ENCODE assay signal across 17 mouse cellular contexts in genomic region chrX:157184167-157184566, GRCm38 (mm10).
DNase-seq lines count a peak whose midpoint lies in the region; ATAC-seq and TF ChIP-seq lines count a peak whose summit lies in the region.
"Had no signal": no experiment of that assay in that cellular context is flagged by ENCODE, and none has a peak within 500 bp of the region (broad histone marks: within the 10 kb centered on the region; RNA-seq: fewer than 3 reads in every experiment).

No protein-coding gene starts in this region.

- H3K27me3 ChIP-seq in hindbrain, embryonic 13.5 days = no peaks in the 10 kb centered on the region; the same call in 1 of the 2 replicates
- H3K27me3 ChIP-seq in forebrain, embryonic 16.5 days (replicated peaks; ENCODE audit: control insufficient read depth, insufficient read depth, low read length) = no peaks in the 10 kb centered on the region
- H3K27me3 ChIP-seq: forebrain, embryonic 15.5 days; liver, embryonic 13.5 days; neural tube, embryonic 12.5 days had no signal

- peak overlapping the region; percentile 76; the same call in 1 of the 2 replicates for H3K27ac ChIP-seq in embryonic fibroblast, embryonic 13.5 days (ENCODE audit: insufficient read depth, low read length)
- no peak overlapping the region for H3K27ac ChIP-seq in hindbrain, embryonic 13.5 days
- H3K27ac ChIP-seq in forebrain, embryonic 16.5 days (ENCODE audit: low read length) = no peak overlapping the region
- H3K27ac ChIP-seq: forebrain, embryonic 15.5 days; hindbrain, postnatal 0 days; liver, embryonic 13.5 days; neural tube, embryonic 12.5 days had no signal

- WGBS in hindbrain, embryonic 13.5 days = 81% methylated on average over 4 of the region's 4 CpGs
- 82% methylated on average over 4 of the region's 4 CpGs for WGBS in forebrain, embryonic 16.5 days

- peak; percentile 100 for ATAC-seq in frontal cortex, adult (ENCODE audit: low TSS enrichment)
- no peak for ATAC-seq in hindbrain, embryonic 13.5 days (ENCODE audit: low FRiP score)
- no peak for ATAC-seq in forebrain, embryonic 16.5 days
- ATAC-seq: forebrain, embryonic 15.5 days; hindbrain, postnatal 0 days had no signal

- H3K4me2 ChIP-seq in hindbrain, embryonic 13.5 days = no peak overlapping the region
- no peak overlapping the region for H3K4me2 ChIP-seq in forebrain, embryonic 16.5 days (ENCODE audit: low read length)
- H3K4me2 ChIP-seq: forebrain, embryonic 15.5 days; heart, embryonic 11.5 days; liver, embryonic 13.5 days; neural tube, embryonic 12.5 days had no signal

- no peak for DNase-seq in frontal cortex, postnatal 14 days (ENCODE audit: low spot score in 2 of 2)
- peak; percentile 37 for DNase-seq in 3134 (ENCODE audit: extremely low read depth, insufficient read length, low spot score)
- DNase-seq in cerebellum, adult 18-20 months = peak; percentile 53 to 67
- no peak for DNase-seq in thymus, postnatal 0 days (ENCODE audit: low spot score)
- DNase-seq: adrenal gland, adult 2 months; kidney, adult 2 months; liver, embryonic 13.5 days; thymus, adult 2 months had no signal

- TF ChIP-seq CTCF in embryonic fibroblast, embryonic 13.5 days (IDR thresholded peaks at IDR 0.05; ENCODE audit: borderline replicate concordance, insufficient read depth, low read length) = no peak

- H3K4me1 ChIP-seq in embryonic fibroblast, embryonic 13.5 days (ENCODE audit: control insufficient read depth, insufficient read depth, low read length) = no peaks in the 10 kb centered on the region
- H3K4me1 ChIP-seq in hindbrain, embryonic 13.5 days (replicated peaks) = no peaks in the 10 kb centered on the region
- no peaks in the 10 kb centered on the region for H3K4me1 ChIP-seq in forebrain, embryonic 16.5 days (replicated peaks; ENCODE audit: control insufficient read depth, insufficient read depth, low read length)
- H3K4me1 ChIP-seq: forebrain, embryonic 15.5 days; liver, embryonic 13.5 days; neural tube, embryonic 12.5 days had no signal

- H3K36me3 ChIP-seq in hindbrain, embryonic 13.5 days = no peaks in the 10 kb centered on the region
- H3K36me3 ChIP-seq in forebrain, embryonic 16.5 days (ENCODE audit: control insufficient read depth, insufficient read depth) = no peaks in the 10 kb centered on the region
- H3K36me3 ChIP-seq: forebrain, embryonic 15.5 days; liver, embryonic 13.5 days; neural tube, embryonic 12.5 days had no signal

- no peak for TF ChIP-seq POLR2A in embryonic fibroblast, embryonic 13.5 days (IDR thresholded peaks at IDR 0.05; ENCODE audit: low read depth, low read length)

- H3K9ac ChIP-seq in hindbrain, embryonic 13.5 days = no peak overlapping the region
- no peak overlapping the region for H3K9ac ChIP-seq in forebrain, embryonic 16.5 days (replicated peaks; ENCODE audit: low read depth, low read length)
- H3K9ac ChIP-seq: forebrain, embryonic 15.5 days; liver, embryonic 13.5 days; neural tube, embryonic 12.5 days had no signal

- no peak overlapping the region for H3K4me3 ChIP-seq in embryonic fibroblast, embryonic 13.5 days (ENCODE audit: insufficient read depth, low read length)
- H3K4me3 ChIP-seq in hindbrain, embryonic 13.5 days = no peak overlapping the region
- H3K4me3 ChIP-seq in forebrain, embryonic 16.5 days (replicated peaks; ENCODE audit: low read length) = no peak overlapping the region
- H3K4me3 ChIP-seq: erythroblast, embryonic 14.5 days; forebrain, embryonic 15.5 days; liver, embryonic 13.5 days; neural tube, embryonic 12.5 days had no signal

- H3K9me3 ChIP-seq in hindbrain, embryonic 13.5 days = no peaks in the 10 kb centered on the region
- H3K9me3 ChIP-seq in forebrain, embryonic 16.5 days (ENCODE audit: control insufficient read depth, low read length) = no peaks in the 10 kb centered on the region
- H3K9me3 ChIP-seq: forebrain, embryonic 15.5 days; liver, embryonic 13.5 days; neural tube, embryonic 12.5 days had no signal

Comparison
In these comparisons a context has a peak if more than half of its experiments do, and no peak if none do; other contexts are left out.
1. DNase-seq: peak in 3134 (single experiment) and cerebellum, adult 18-20 months (2 of 2); none in frontal cortex, postnatal 14 days (0 of 2) and thymus, postnatal 0 days (single experiment).